Mouse (Mus musculus): ENCODE results near the gene Mrpl55.
A peak's percentile ranks its signal among the peaks of the same experiment; 100 is the strongest.

The Mrpl55 gene

DNA sequence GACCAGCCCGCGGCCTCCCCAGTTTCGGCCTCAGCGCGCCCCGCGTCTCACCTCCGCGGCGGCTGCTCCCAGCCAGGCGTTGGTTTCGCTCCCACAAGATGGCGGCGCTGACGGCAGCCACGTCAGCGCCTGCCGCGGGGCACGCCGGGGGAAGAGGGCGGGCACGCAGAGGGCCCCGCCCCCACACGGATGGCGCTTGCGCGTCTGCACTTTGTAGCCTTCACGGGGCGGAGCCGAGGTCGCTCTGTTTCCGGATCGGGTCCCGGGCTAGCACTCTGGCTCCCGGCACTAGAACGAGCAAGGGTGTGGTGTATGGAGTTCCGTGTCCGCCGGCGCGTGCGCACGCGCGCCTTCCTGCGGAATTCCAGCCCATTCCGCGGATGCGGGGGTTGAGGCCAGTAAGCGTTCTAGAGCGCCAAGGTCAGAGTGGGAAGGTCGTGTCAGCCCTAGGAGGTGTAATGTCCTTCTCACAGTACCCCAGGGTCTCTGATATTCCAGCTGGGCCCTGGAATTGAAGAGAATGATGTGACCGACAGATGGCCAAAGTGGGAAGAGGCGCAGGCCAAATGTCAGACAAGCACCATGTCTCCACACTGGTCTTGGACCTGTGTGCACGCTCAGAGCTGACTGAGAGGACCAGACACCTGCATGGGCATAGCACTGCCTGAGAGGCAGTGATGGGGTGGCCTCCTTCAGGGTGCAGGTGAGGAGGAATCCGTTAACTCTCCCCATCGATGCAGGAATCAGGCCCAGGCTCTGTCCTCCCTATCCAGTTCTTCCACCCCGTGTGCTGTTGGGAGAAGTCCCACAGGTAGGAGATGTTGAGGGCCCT lies 26.1 kb downstream of the Mrpl55 start, which contains the start of gene Arf1:
TSS of gene Arf1 (minus strand) at position 149 of the 832 bp plus-strand sequence.
- DNase-seq (ENCODE audit: low spot score): peak; percentile 97

DNA sequence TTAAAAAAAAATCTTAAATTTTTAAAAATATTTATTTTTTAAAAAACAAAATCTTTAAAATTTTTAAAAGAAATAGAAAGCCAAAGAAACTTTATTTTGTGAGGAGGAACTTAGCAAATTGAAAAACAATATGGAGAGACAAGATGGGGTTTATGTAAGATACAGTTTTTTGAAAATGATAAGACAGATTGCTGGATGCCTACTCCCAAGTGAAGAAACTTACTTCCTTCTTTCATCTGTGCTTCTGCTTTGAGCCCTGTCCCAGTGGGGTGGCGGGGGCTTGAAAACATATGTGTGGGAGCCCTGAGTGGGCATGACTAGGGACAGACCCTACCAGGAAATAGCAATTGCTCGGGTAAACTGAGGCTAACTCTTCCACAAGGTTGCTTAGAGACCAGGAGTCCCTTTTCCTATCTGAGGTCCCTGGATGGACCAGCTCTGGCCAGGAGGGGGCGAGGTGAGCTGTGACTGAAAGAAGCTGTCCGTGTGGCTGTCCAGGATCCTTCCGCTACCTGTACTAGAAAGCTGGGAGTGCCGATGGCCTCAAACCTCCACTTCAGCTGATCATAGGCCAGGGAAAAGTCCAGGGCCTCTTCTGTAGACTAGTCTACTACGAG lies 28.0 kb downstream of the Mrpl55 start:
- DNase-seq (ENCODE audit: low spot score): no peak

GRCm38 (mm10) chr11:59232797-59233196 lies 30.5 kb downstream of the Mrpl55 start:
- DNase-seq (ENCODE audit: low spot score): no peak

- DNase-seq (ENCODE audit: low spot score): no peak
These were observed 36.5 kb downstream of the Mrpl55 start for GRCm38 (mm10) chr11:59238525-59239427.

DNA sequence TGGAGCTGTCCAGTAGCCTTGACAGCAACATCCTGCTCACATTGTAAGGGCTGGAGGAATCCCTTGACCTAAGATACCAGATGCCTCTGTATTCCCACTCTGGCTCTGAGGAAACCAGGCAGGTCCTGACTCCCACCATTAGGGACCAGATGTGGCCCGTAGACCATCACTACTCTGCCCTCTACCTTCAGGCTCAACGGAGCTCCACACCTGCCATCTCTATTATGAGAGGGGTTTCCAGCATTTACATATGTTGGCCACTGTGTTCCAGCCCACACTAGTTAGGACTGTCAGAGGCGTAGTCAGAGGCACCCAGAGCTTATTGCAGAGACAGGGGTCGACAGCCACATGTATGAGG lies 37.1 kb downstream of the Mrpl55 start:
- no peak for DNase-seq (ENCODE audit: low spot score)

DNA sequence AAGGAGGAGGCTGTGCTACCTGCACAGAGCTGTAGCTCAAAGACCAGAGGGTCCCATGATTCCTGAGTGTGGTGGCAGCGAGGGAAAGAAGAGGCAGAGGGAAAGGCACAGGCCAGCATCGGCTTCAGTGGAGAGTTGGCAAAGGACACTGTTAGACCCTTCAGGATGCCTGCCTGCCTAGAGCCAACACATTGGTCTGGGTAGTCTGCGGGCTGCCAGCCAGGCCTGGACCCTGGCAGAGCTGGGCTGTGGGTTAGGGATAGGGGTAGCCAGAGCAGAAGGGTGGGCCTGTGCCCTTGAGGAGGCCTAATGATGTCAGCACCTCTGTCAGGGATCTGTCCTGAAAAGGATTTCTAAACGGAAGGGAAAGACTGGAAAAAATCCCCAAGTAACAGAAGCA lies 37.5 kb downstream of the Mrpl55 start:
- DNase-seq (ENCODE audit: low spot score): no peak

- no peak for DNase-seq (ENCODE audit: low spot score)
These were observed 39.6 kb downstream of the Mrpl55 start for GRCm38 (mm10) chr11:59241841-59242240.

- DNase-seq (ENCODE audit: low spot score): no peak
These were observed 41.6 kb downstream of the Mrpl55 start for GRCm38 (mm10) chr11:59243856-59244255.

GRCm38 (mm10) chr11:59248101-59248500 lies 45.8 kb downstream of the Mrpl55 start:
- no peak for DNase-seq (ENCODE audit: low spot score)
